Mouse (Mus musculus): ENCODE measurements around the gene Spata1.

The Spata1 gene

DNA sequence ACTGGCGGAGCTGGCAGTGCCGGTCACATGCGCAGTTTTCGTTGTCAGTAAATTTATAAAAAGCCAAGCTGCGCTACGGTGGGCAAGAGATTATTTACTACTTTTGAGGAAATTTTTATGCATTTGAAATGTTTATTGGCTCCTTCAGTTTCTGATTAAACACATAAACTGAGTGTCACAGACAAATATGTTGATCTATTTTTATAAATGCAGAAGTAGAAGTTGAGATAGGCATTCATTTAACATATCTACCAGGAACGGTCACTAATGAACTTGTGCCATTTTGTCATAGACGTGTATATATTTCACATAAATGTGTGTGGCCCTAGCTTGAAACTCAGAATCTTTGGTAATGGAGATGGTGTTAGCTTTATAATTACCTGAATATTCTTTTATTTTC is 81.7 kb downstream of the Spata1 start:
- DNase-seq = no peak

DNA sequence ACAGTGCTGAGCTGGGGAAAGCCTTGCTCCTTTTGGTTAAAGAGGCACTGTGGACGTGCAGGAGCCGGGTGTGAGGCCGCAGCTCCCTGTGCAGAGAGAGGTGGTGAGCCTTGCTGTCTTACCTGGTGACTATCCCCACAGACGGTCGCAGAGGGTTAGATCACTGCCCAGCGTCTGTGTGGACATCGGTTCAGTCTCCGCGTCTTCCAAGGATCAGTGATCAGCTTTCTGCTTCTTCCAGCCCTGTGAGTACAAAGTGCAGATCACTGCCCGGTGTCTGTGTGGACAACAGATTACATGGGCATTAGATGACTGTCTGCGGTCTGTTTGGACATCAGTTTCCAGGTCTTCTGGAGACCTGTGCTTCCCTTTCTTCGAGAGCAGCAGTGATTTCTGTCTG is 85.0 kb downstream of the Spata1 start:
- no peak for DNase-seq

DNA sequence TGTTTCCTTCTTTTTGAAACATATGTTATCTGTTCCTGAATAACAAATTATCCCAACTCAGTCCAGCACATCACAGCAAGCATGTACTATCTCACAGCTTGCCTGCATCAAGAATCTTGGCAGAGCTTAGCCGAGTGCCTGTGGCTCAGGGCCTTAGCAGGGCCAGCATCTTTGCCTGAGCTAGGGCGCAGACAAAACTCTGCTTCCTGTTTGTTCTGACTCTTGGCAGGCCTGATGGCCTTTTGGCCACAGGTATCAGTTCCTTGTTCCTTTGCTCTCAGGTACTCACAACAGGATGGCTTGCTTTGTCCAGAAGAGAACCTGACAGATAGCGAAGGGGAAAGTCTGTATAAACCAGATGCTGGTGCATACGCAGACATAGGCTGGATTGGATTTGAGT is 85.6 kb downstream of the Spata1 start:
- DNase-seq = no peak

DNA sequence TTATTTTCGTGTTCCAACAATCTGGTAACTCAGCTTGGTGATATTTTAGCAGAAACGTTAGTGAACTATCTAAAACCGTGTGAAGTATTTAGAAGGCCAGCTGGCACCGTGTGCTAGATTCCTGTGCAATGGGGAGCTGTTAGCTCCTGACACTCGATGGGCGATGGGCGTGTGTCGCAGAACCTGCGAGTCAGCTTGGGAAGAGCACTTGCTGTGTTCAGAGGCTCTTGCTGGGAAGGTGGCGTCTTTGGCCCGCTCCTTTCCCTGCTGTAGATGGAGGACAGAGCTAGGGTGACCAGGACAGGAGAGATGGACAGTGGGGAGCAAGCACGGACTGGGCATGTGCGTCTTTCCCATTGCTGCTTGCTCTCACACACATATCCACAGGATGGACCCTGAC is 86.5 kb downstream of the Spata1 start:
- no peak for DNase-seq

DNA sequence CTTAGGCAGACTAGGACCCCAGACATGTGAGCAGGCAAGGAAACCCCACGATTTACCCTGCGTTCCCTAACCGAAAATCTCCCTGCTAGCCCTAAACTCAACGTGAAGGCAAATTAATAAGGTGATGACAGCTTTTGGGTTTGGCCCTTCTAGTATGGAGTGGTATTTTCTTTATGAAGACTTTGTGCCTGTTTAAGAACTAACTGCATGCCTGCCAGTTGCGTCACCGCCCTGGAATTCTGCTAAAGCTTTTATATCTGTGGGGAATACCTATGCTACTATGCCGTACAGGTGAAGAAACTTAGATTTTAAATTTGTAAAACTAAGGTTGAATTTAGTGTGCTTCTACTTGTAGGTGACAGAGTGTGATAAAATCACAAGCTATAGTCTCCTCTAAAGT is 87.1 kb downstream of the Spata1 start:
- DNase-seq = no peak

DNA sequence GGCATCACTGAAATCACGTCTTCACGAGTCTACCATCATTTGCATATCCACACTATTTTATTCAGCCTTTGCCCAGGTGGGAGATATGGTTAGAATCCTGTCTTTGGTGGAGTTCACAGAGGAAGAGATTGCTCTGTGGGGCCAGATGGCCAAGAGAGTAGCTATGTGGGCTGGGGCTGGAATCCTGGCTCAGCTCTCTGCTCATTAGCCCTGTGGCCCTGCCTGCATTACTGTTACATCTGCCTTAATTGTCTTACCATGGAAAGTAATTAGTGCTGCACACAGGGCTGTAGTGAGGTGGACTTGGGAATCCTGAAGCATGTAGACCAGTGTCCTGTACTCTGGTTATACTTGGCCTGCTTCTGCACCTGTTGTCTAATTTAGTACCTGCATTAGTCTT is 87.5 kb downstream of the Spata1 start:
- no peak for DNase-seq

DNA sequence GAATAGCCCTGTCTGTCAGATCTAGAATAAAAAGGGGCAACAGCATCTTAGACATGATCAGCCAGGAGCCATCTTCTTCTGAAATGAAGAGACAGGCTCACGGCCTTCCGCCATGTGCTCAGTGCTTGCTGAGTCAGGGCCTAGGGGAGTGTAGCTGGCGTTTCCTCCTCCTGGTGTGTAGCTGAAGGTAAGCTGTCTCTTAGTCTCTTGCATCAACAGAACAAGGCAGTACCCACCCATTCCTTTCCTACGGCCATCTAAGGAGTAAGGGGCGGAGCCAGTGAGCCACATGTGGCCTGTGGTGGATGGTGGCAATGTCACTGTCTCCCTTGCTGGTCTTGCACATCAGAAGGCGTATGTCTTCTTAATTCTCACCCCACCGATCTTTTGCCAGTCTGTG is 89.4 kb downstream of the Spata1 start:
- DNase-seq = no peak
